Mouse (Mus musculus) kidney, adult 8-10 months (tissue): ENCODE measurements around the gene Ofcc1.

ENCODE experiments used
- DNase-seq, 2 experiments: peaks; one replicate each; pipeline ENCODE4 v3.0.0; 2022

Ofcc1 gene

GRCm38 (mm10) chr13:40236356-40236755, 124.9 kb downstream of the Ofcc1 start:
- DNase-seq, result no peak

- no peak for DNase-seq
Measured at GRCm38 (mm10) chr13:40208314-40208713, 152.9 kb downstream of the Ofcc1 start.

- no peak for DNase-seq
Measured at GRCm38 (mm10) chr13:40181786-40182185, 179.5 kb downstream of the Ofcc1 start.

GRCm38 (mm10) chr13:40171775-40172174, 189.5 kb downstream of the Ofcc1 start:
- no peak for DNase-seq

- no peak for DNase-seq
Measured at GRCm38 (mm10) chr13:40167871-40168270, 193.4 kb downstream of the Ofcc1 start.

GRCm38 (mm10) chr13:40155466-40155865, 205.8 kb downstream of the Ofcc1 start:
- no peak for DNase-seq

GRCm38 (mm10) chr13:40139906-40140305, 221.3 kb downstream of the Ofcc1 start:
- DNase-seq, result no peak

- no peak for DNase-seq
Measured at GRCm38 (mm10) chr13:40136096-40136495, 225.2 kb downstream of the Ofcc1 start.

- no peak for DNase-seq
Measured at GRCm38 (mm10) chr13:40135670-40136069, 225.6 kb downstream of the Ofcc1 start.

- no peak for DNase-seq
Measured at GRCm38 (mm10) chr13:40123868-40124267, 237.4 kb downstream of the Ofcc1 start.

GRCm38 (mm10) chr13:40112336-40112735, 248.9 kb downstream of the Ofcc1 start:
- DNase-seq, result no peak

GRCm38 (mm10) chr13:40076236-40076635, 285.0 kb downstream of the Ofcc1 start:
- no peak for DNase-seq

- no peak for DNase-seq
Measured at GRCm38 (mm10) chr13:40074850-40075416, 286.3 kb downstream of the Ofcc1 start.

GRCm38 (mm10) chr13:40070004-40070403, 291.2 kb downstream of the Ofcc1 start:
- DNase-seq, result no peak

- DNase-seq, result no peak
Measured at GRCm38 (mm10) chr13:40061281-40061680, 300.0 kb downstream of the Ofcc1 start.

GRCm38 (mm10) chr13:40037881-40038280, 323.4 kb downstream of the Ofcc1 start:
- DNase-seq, result no peak

- DNase-seq, result no peak
Measured at GRCm38 (mm10) chr13:40036981-40037765, 324.1 kb downstream of the Ofcc1 start.

GRCm38 (mm10) chr13:40029426-40029825, 331.8 kb downstream of the Ofcc1 start:
- no peak for DNase-seq

- DNase-seq, result no peak
Measured at GRCm38 (mm10) chr13:40028827-40029226, 332.4 kb downstream of the Ofcc1 start.

GRCm38 (mm10) chr13:40025816-40026215, 335.4 kb downstream of the Ofcc1 start:
- DNase-seq, result no peak

- DNase-seq, result no peak
Measured at GRCm38 (mm10) chr13:40023201-40023777, 338.0 kb downstream of the Ofcc1 start.

GRCm38 (mm10) chr13:40022609-40023008, 338.6 kb downstream of the Ofcc1 start:
- DNase-seq, result no peak

- DNase-seq, result no peak
Measured at GRCm38 (mm10) chr13:40000236-40000635, 361.0 kb downstream of the Ofcc1 start.

- DNase-seq, result no peak
Measured at GRCm38 (mm10) chr13:39997901-39998300, 363.3 kb downstream of the Ofcc1 start.
